Mouse (Mus musculus) neural tube, embryonic 14.5 days (tissue): ENCODE measurements around the gene Ptpn7. TPM values are rescaled to one million over a fixed set of nuclear protein-coding genes. Genes with fewer than 3 reads are reported as not detected.

ENCODE experiments used
- ATAC-seq: fragments of 200-750 bp; cut with Nextera tagmentation; 2 replicates; pipeline ENCODE4 v1.8.0; 2017; ENCODE audit warnings: low read depth, mild to moderate bottlenecking, moderate TSS enrichment, moderate library complexity
- H3K27ac ChIP-seq: fragments of 300-500 bp; sonication (generic); 2 replicates; pipeline ENCODE4 v1.5.1; 2014; ENCODE audit warnings: low read depth, mild to moderate bottlenecking, control low read depth, low read length, moderate library complexity, mixed read lengths
- H3K27me3 ChIP-seq: fragments of 300-500 bp; sonication (generic); 2 replicates; pipeline ENCODE4 v1.6.1; 2014; ENCODE audit warnings: low read length; ENCODE audit not compliant: control insufficient read depth, insufficient read depth
- H3K36me3 ChIP-seq: fragments of 300-500 bp; sonication (generic); 2 replicates; pipeline ENCODE4 v1.6.1; 2014; ENCODE audit warnings: low read length, mixed read lengths; ENCODE audit not compliant: control insufficient read depth, insufficient read depth
- H3K4me1 ChIP-seq: fragments of 300-500 bp; sonication (generic); 2 replicates; pipeline ENCODE4 v1.6.1; 2014; ENCODE audit warnings: low read length; ENCODE audit not compliant: control insufficient read depth, insufficient read depth
- H3K4me2 ChIP-seq: fragments of 300-500 bp; sonication (generic); 2 replicates; pipeline ENCODE4 v1.6.1; 2014; ENCODE audit warnings: mild to moderate bottlenecking, low read depth, low read length, control low read depth
- H3K4me3 ChIP-seq: fragments of 300-500 bp; sonication (generic); 2 replicates; pipeline ENCODE4 v1.5.1; 2014; ENCODE audit warnings: low read depth, low read length, control low read depth, mixed read lengths
- H3K9ac ChIP-seq: fragments of 300-500 bp; sonication (generic); replicated peaks from 2 replicates; pipeline ENCODE4 v1.6.1; 2014; ENCODE audit warnings: low read depth, mild to moderate bottlenecking, control low read depth, low read length, mixed read lengths
- H3K9me3 ChIP-seq: fragments of 300-500 bp; sonication (generic); 2 replicates; pipeline ENCODE4 v1.6.1; 2016; ENCODE audit warnings: low read length; ENCODE audit not compliant: control insufficient read depth
- WGBS: fragments of 180-500 bp; shearing (Covaris S2); extraction: QIAGEN DNeasy Blood & Tissue Kit; methylation state at CpG from one replicate; pipeline ENCODE4 v1.1.7; 2014; 5-methylcytosine and 5-hydroxymethylcytosine counted together
- polyA plus RNA-seq: library from polyadenylated mRNA; unstranded; fragments of >200 nt; fragmentation: Nextera tagmentation; extraction: Ambion mirVana; gene quantifications from 2 replicates; pipeline ENCODE4 v1.2.1, GENCODE M21; 2014

The Ptpn7 gene
- polyA plus RNA-seq, 1 experiment from 2014 or later, result 0.15 TPM

- no peak overlapping the region for H3K4me2 ChIP-seq
- peak; percentile 64 for ATAC-seq
- no peaks in the 10 kb centered on the region for H3K27me3 ChIP-seq
- WGBS, result 51% methylated on average over 5 of the region's 5 CpGs
- no peak overlapping the region for H3K4me3 ChIP-seq
- H3K36me3 ChIP-seq, result peaks cover 16% of the 10 kb centered on the region
- H3K9ac ChIP-seq, result no peak overlapping the region
- H3K27ac ChIP-seq, result peak overlapping the region; percentile 70
- no peaks in the 10 kb centered on the region for H3K9me3 ChIP-seq
- peaks cover 9% of the 10 kb centered on the region for H3K4me1 ChIP-seq
Measured at GRCm38 (mm10) chr1:135158633-135159032, 26.1 kb downstream of the Ptpn7 start.

GRCm38 (mm10) chr1:135159074-135159473, 26.6 kb downstream of the Ptpn7 start:
- Histone ChIP-seq H3K4me2 (no peak overlapping the region), H3K4me3 (no peak overlapping the region), H3K9me3 (no peaks in the 10 kb centered on the region), H3K27me3 (no peaks in the 10 kb centered on the region), H3K4me1 (peaks cover 6% of the 10 kb centered on the region), H3K36me3 (peaks cover 16% of the 10 kb centered on the region), H3K9ac (no peak overlapping the region), H3K27ac (peak overlapping the region; percentile 70)
- ATAC-seq, result peak; percentile 66
- 38% methylated on average over 7 of the region's 7 CpGs for WGBS

- peak; percentile 22 for ATAC-seq
- H3K4me3 ChIP-seq, result no peak overlapping the region
- peaks cover 16% of the 10 kb centered on the region for H3K36me3 ChIP-seq
- WGBS, result 69% methylated on average over 11 of the region's 11 CpGs
- H3K9me3 ChIP-seq, result no peaks in the 10 kb centered on the region
- no peaks in the 10 kb centered on the region for H3K27me3 ChIP-seq
- H3K27ac ChIP-seq, result peak overlapping the region; percentile 70
- H3K4me2 ChIP-seq, result no peak overlapping the region
- peaks cover under 1% of the 10 kb centered on the region; the same call in 1 of the 2 replicates for H3K4me1 ChIP-seq
- no peak overlapping the region for H3K9ac ChIP-seq
Measured at GRCm38 (mm10) chr1:135159556-135160123, 27.1 kb downstream of the Ptpn7 start.

GRCm38 (mm10) chr1:135160411-135161050, 28.0 kb downstream of the Ptpn7 start:
- no peaks in the 10 kb centered on the region for H3K27me3 ChIP-seq
- 82% methylated on average over 13 of the region's 13 CpGs for WGBS
- H3K36me3 ChIP-seq, result peaks cover 11% of the 10 kb centered on the region; the same call in 1 of the 2 replicates
- peak overlapping the region; percentile 70 for H3K27ac ChIP-seq
- no peak overlapping the region for H3K4me3 ChIP-seq
- no peak overlapping the region for H3K9ac ChIP-seq
- H3K9me3 ChIP-seq, result no peaks in the 10 kb centered on the region
- no peak for ATAC-seq
- H3K4me2 ChIP-seq, result no peak overlapping the region
- H3K4me1 ChIP-seq, result no peaks in the 10 kb centered on the region

GRCm38 (mm10) chr1:135162720-135163119, 30.2 kb downstream of the Ptpn7 start:
- H3K27me3 ChIP-seq, result no peaks in the 10 kb centered on the region
- H3K4me1 ChIP-seq, result no peaks in the 10 kb centered on the region
- H3K36me3 ChIP-seq, result no peaks in the 10 kb centered on the region
- no peak for ATAC-seq
- H3K9ac ChIP-seq, result no peak overlapping the region
- WGBS, result 47% methylated on average over 6 of the region's 6 CpGs
- H3K4me3 ChIP-seq, result no peak overlapping the region
- H3K9me3 ChIP-seq, result no peaks in the 10 kb centered on the region
- H3K27ac ChIP-seq, result peak overlapping the region; percentile 55
- no peak overlapping the region for H3K4me2 ChIP-seq

GRCm38 (mm10) chr1:135167435-135167834, 34.9 kb downstream of the Ptpn7 start, which contains the start of gene Gpr37l1:
Gene Gpr37l1, minus strand, starts transcription at chr1:135167681.
- Histone ChIP-seq H3K27ac (no peak within 1 kb of the TSS), H3K4me3 (no peak within 1 kb of the TSS), H3K36me3 (no peaks in the 10 kb centered on the region), H3K27me3 (no peaks in the 10 kb centered on the region), H3K9me3 (no peaks in the 10 kb centered on the region), H3K4me2 (no peak within 1 kb of the TSS), H3K4me1 (no peaks in the 10 kb centered on the region), H3K9ac (no peak within 1 kb of the TSS)
- 66% methylated on average over 11 of the region's 11 CpGs for WGBS
- ATAC-seq, result no peak

GRCm38 (mm10) chr1:135168453-135169200, 36.1 kb downstream of the Ptpn7 start:
- no peaks in the 10 kb centered on the region for H3K27me3 ChIP-seq
- no peaks in the 10 kb centered on the region for H3K9me3 ChIP-seq
- H3K4me2 ChIP-seq, result no peak overlapping the region
- no peaks in the 10 kb centered on the region for H3K4me1 ChIP-seq
- 91% methylated on average over 10 of the region's 10 CpGs for WGBS
- H3K27ac ChIP-seq, result no peak overlapping the region
- no peak overlapping the region for H3K9ac ChIP-seq
- H3K4me3 ChIP-seq, result no peak overlapping the region
- no peaks in the 10 kb centered on the region for H3K36me3 ChIP-seq
- ATAC-seq, result no peak

- no peak overlapping the region for H3K27ac ChIP-seq
- ATAC-seq, result no peak
- WGBS, result 58% methylated on average over 12 of the region's 12 CpGs
Measured at GRCm38 (mm10) chr1:135169556-135170224, 37.2 kb downstream of the Ptpn7 start.

More at GRCm38 (mm10) chr1:135169556-135170224, 37.2 kb downstream of the Ptpn7 start:
- Histone ChIP-seq H3K36me3 (no peaks in the 10 kb centered on the region), H3K4me2 (no peak overlapping the region), H3K9me3 (no peaks in the 10 kb centered on the region), H3K9ac (no peak overlapping the region), H3K27me3 (no peaks in the 10 kb centered on the region), H3K4me1 (no peaks in the 10 kb centered on the region), H3K4me3 (no peak overlapping the region)
